Mouse (Mus musculus) heart, adult 2 months (tissue): ENCODE results near the gene Ndufa5. TPM values are rescaled to one million over a fixed set of nuclear protein-coding genes. Genes with fewer than 3 reads are reported as not detected.

Source experiments
- DNase-seq, 2 experiments: peaks; one replicate each; pipeline ENCODE4 v3.0.0; 2021
- H3K27ac ChIP-seq: fragments of 200-600 bp; 2 replicates; pipeline ENCODE4 v1.8.1; 2022
- H3K27me3 ChIP-seq: fragments of 200-500 bp; 2 replicates; pipeline ENCODE4 v1.6.1; 2012; ENCODE audit warnings: mild to moderate bottlenecking, low read length, inconsistent platforms, mixed read lengths; ENCODE audit not compliant: control insufficient read depth, insufficient read depth
- H3K36me3 ChIP-seq: fragments of 200-500 bp; 2 replicates; pipeline ENCODE4 v1.6.1; 2012; ENCODE audit warnings: low read length, inconsistent platforms; ENCODE audit not compliant: control insufficient read depth, insufficient read depth
- H3K4me1 ChIP-seq: fragments of 200-500 bp; 2 replicates; pipeline ENCODE4 v1.6.1; 2011; ENCODE audit warnings: low read length; ENCODE audit not compliant: control insufficient read depth, insufficient read depth
- H3K4me3 ChIP-seq: fragments of 200-600 bp; 2 replicates; pipeline ENCODE4 v1.8.1; 2022
- H3K79me2 ChIP-seq: fragments of 200-500 bp; replicated peaks from 2 replicates; pipeline ENCODE4 v1.6.1; 2012; ENCODE audit warnings: mild to moderate bottlenecking, inconsistent platforms, low read length, moderate library complexity, mixed read lengths; ENCODE audit not compliant: control insufficient read depth, insufficient read depth
- H3K9ac ChIP-seq: fragments of 200-500 bp; 2 replicates; pipeline ENCODE4 v1.6.1; 2012; ENCODE audit warnings: low read depth, mild to moderate bottlenecking, control low read depth, inconsistent platforms, low read length, mixed read lengths
- CTCF ChIP-seq: fragments of 200-600 bp; IDR thresholded peaks from 2 replicates; pipeline ENCODE4 v1.8.1; 2022; ENCODE audit warnings: antibody characterized with exemption, mild to moderate bottlenecking, moderate library complexity
- EP300 ChIP-seq: fragments of 200-500 bp; IDR thresholded peaks from 2 replicates; pipeline ENCODE4 v1.6.1; 2011; ENCODE audit warnings: low read depth, low read length, control low read depth; ENCODE audit not compliant: insufficient read depth
- POLR2A ChIP-seq: fragments of 200-500 bp; IDR thresholded peaks from 2 replicates; pipeline ENCODE4 v1.6.1; 2011; ENCODE audit warnings: mild to moderate bottlenecking, low read depth, low read length, control low read depth; ENCODE audit not compliant: insufficient read depth
- WGBS: fragments of 180-500 bp; shearing (Covaris S2); methylation state at CpG from one replicate; pipeline ENCODE4 v1.1.7; 2018; 5-methylcytosine and 5-hydroxymethylcytosine counted together
- intact Hi-C: fragments of 180-260 bp; cut with DNase I; formaldehyde crosslinking; loops from one replicate; pipeline ENCODE4 v1.15.1; 2025
- polyA plus RNA-seq: library from polyadenylated mRNA; depleted of rRNA; stranded (reverse); fragments of >200 nt; gene quantifications from 2 replicates; pipeline ENCODE4 v1.2.3, GENCODE M21; 2012
- total RNA-seq, 2 experiments: library from RNA; stranded (reverse); gene quantifications; 2 replicates each; pipeline ENCODE4 v1.2.3; 2021

Ndufa5 gene
- total and polyA plus RNA-seq, 3 experiments: 66.3 to 1,734 (median 1,490) TPM

DNA sequence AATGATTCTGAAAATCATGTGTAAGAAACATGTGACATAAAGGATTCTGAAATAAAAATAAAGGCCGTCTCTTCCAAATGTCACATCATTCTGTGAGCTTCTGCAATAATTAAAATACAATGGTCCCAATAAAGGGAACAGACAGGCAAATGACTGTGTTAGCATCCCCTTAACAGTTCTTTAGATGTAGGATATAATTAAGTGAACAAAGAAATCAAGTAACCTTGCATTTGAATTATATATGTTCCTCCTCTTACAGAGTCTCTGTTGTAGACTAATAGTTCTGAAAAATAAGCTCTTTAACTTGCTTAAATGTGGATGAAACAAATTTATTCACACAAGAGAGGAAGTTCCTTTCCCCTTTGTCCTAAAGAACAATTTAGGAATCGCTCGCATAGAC lies 10.6 kb upstream of the Ndufa5 start:
- Histone ChIP-seq H3K4me3 (no peak overlapping the region), H3K27me3 (no peaks in the 10 kb centered on the region), H3K27ac (no peak overlapping the region), H3K36me3 (no peaks in the 10 kb centered on the region), H3K79me2 (no peaks in the 10 kb centered on the region), H3K9ac (no peak overlapping the region), H3K4me1 (no peaks in the 10 kb centered on the region; the same call in none of the 2 replicates)
- 87% methylated on average over 3 of the region's 3 CpGs for WGBS
- TF ChIP-seq CTCF: no peak
- TF ChIP-seq EP300: no peak
- TF ChIP-seq POLR2A: no peak
- intact Hi-C loops: no loop called here
- no peak for DNase-seq

DNA sequence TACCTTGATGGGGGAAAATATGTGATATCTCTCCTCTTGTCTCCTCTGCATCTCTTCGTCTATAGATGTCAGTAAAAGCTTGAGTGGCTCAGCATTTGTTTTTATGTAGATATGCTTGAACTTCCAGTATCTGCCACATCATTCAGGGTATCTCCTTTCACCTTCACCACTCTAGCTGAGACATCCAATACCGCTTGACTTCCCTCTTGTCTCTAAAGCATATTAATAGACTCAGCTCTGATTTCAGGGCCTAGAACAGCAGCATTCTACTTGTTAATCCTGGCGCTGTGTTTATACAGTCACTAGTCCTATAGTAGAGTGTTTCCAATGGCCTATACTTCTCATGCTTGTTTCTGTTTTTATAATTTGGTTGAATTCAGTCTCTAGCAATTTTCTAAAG lies 5.0 kb upstream of the Ndufa5 start:
- H3K36me3 ChIP-seq: peaks cover 10% of the 10 kb centered on the region
- peaks cover 5% of the 10 kb centered on the region for H3K4me1 ChIP-seq
- 0 out of 2 replicates have a peak, but pooled peaks have one; percentile 20 for TF ChIP-seq CTCF
- TF ChIP-seq POLR2A: no peak
- H3K9ac ChIP-seq: no peak overlapping the region
- peaks cover 2% of the 10 kb centered on the region; the same call in 1 of the 2 replicates for H3K79me2 ChIP-seq
- H3K27me3 ChIP-seq: no peaks in the 10 kb centered on the region
- 66% methylated on average over 3 of the region's 3 CpGs for WGBS
- H3K4me3 ChIP-seq: no peak overlapping the region
- no peak for DNase-seq
- H3K27ac ChIP-seq: peak overlapping the region; percentile 38
- intact Hi-C loops: loop anchor here (5.0 kb wide), 1 partner anchor 189 kb away; no protein-coding TSS in a partner anchor

DNA sequence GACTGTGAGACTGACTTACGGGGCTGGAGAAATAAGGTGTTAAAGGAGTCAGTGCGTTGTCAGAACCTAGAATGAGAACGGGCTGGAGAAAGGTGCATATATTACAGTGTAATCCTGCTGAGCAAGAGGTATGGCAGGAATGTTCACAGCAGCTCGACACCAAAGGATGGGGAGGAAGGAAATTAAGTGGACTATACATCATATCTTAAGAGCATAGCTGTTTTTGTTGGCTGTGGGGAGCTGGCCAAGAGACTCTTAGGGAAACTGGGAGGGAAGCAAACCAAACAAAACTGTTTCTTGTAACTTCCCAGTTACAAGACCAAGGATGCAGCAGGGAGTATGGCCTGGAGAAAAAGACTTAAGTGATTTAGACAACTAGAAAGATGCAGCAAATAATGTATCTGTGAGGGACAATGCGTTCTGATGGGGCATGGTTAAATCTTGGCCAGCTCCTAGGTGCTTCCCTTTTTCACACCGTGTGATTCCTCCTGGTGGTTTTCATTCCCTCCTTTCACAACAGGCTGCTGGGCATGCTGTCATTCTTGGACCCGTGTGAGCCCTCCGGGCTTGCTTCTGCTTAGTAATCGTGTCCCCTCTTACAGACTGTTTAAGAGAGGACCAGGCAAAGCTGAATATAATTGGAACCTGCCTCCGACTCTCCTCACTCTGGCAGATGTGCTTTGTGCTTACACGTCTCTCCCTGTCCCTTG lies 3.1 kb upstream of the Ndufa5 start:
- DNase-seq: peak; percentile 30 to 43
- H3K27me3 ChIP-seq: no peaks in the 10 kb centered on the region
- WGBS: 10% methylated on average over 11 of the region's 11 CpGs
- H3K27ac ChIP-seq: peak overlapping the region; percentile 52
- TF ChIP-seq CTCF: no peak
- no peak for TF ChIP-seq EP300
- TF ChIP-seq POLR2A: no peak
- H3K36me3 ChIP-seq: peaks cover 13% of the 10 kb centered on the region
- peaks cover 6% of the 10 kb centered on the region for H3K4me1 ChIP-seq
- peak overlapping the region; percentile 29 for H3K4me3 ChIP-seq
- H3K79me2 ChIP-seq: peaks cover 2% of the 10 kb centered on the region
- intact Hi-C loops: loop anchor here (1.0 to 5.0 kb wide), 3 partner anchors 38 to 191 kb away; no protein-coding TSS in a partner anchor
- peak overlapping the region; percentile 69 for H3K9ac ChIP-seq

GRCm38 (mm10) chr6:24530166-24530565 lies 2.4 kb upstream of the Ndufa5 start:
- Histone ChIP-seq H3K4me1 (peaks cover 8% of the 10 kb centered on the region), H3K79me2 (peaks cover 2% of the 10 kb centered on the region), H3K9ac (peak overlapping the region; percentile 69), H3K27ac (peak overlapping the region; percentile 52; the same call in 1 of the 2 replicates), H3K4me3 (peak overlapping the region; percentile 29), H3K36me3 (peaks cover 20% of the 10 kb centered on the region), H3K27me3 (no peaks in the 10 kb centered on the region)
- 7% methylated on average over 4 of the region's 4 CpGs for WGBS
- intact Hi-C loops: loop anchor here (1.0 to 5.0 kb wide), 3 partner anchors 39 to 192 kb away; no protein-coding TSS in a partner anchor
- DNase-seq: peak in 1 of 2 experiments; percentile 26
- TF ChIP-seq CTCF (peak; percentile 76), EP300 (no peak)

- 47% methylated on average over 2 of the region's 2 CpGs for WGBS
- peak within 1 kb of the TSS; percentile 92 for H3K27ac ChIP-seq
- H3K79me2 ChIP-seq: peaks cover 2% of the 10 kb centered on the region
- H3K36me3 ChIP-seq: peaks cover 29% of the 10 kb centered on the region
- peak within 1 kb of the TSS; percentile 91 for H3K9ac ChIP-seq
- no peak for TF ChIP-seq POLR2A
- no peak for TF ChIP-seq CTCF
- no peak for TF ChIP-seq EP300
- intact Hi-C loops: no loop called here
- peak within 1 kb of the TSS; percentile 83 for H3K4me3 ChIP-seq
- H3K27me3 ChIP-seq: no peaks in the 10 kb centered on the region
- DNase-seq: no peak
- peaks cover 12% of the 10 kb centered on the region for H3K4me1 ChIP-seq
Observed at GRCm38 (mm10) chr6:24528064-24528243, 141 bp upstream of the Ndufa5 start, which contains the start of gene Asb15. TSS of gene Asb15 (plus strand) at chr6:24528144.

- intact Hi-C loops: no loop called here
- H3K27me3 ChIP-seq: no peaks in the 10 kb centered on the region
- TF ChIP-seq POLR2A (no peak), EP300 (no peak), CTCF (no peak)
- H3K79me2 ChIP-seq: peaks cover 2% of the 10 kb centered on the region
- peaks cover 10% of the 10 kb centered on the region for H3K4me1 ChIP-seq
- H3K4me3 ChIP-seq: peak overlapping the region; percentile 83
- peak overlapping the region; percentile 33; the same call in 1 of the 2 replicates for H3K9ac ChIP-seq
- H3K36me3 ChIP-seq: peaks cover 41% of the 10 kb centered on the region
- WGBS: 56% methylated on average over 3 of the region's 3 CpGs
- no peak for DNase-seq
- H3K27ac ChIP-seq: peak overlapping the region; percentile 92
Observed at GRCm38 (mm10) chr6:24525705-24526104, 2.1 kb downstream of the Ndufa5 start.
